Mouse (Mus musculus) spleen, adult 18-20 months (tissue): ENCODE measurements around the gene Gm3045.

ENCODE experiments used
- DNase-seq, 2 experiments: peaks; one replicate each; pipeline ENCODE4 v3.0.0; 2022; ENCODE audit warnings: mixed read lengths in 2 of 2

Gm3045 gene

DNA sequence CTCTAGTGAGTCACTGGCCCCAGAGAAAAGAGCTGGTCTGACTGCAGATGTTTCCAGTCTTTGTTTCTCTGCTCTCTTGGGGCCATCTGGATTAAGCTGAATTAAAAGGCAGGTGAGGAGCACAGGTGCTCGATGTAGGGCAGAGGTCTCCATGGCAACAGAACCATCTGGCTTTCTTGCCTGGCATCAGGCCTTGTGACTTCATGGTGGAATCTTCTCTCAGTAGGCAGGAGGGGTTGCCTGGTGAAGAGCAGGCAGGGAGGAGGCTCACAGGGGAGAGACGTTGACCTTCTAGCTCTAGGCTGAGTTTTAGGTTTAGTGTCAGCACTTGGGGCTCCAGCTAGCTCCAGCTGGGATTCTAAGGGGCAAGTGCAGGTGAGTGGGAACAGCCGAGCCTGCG, at the start of gene Gm3045:
Gm3045 (plus strand) TSS at position 230 of the 400 bp plus-strand sequence.
- no peak for DNase-seq

DNA sequence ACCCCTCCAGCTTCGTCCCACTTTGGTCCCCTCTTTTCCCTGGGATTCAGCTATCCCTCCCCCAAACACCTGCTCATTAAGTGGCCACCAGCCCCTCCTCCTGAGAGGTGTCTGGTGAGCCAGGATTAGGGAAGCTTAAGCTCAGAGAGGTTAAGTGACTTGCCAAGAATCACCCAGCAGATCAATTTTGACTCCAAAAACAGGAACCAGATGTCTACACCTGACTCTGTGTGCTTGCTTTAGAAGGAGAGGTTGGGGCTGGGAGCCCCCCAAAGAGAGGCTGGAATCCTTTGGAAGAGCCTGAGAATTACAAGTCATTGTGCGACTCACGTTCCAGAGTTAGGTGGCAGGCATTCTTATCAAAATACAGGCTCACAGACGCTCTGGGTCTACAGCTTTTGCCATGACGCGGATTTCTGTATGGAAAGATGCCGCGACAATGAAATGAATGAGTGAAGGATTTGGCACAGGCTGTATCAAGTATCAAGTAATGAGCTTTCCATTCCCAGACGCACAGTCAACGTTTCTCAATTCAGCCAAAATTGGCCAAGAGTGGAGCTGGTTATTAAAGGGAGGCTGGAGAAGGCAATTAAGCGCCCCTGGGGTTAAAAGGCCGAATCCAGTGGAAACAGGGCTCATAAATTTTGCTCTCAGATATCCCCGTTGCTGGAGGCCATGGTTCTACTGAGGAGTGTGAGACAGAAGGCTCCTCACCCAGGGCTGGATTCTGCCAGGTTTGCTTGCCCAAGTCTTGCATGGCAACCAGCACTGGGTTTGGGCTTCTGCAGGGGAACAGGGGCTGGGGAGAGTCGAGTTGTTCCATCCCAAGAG, 45.3 kb upstream of the Gm3045 start:
- DNase-seq: no peak

DNA sequence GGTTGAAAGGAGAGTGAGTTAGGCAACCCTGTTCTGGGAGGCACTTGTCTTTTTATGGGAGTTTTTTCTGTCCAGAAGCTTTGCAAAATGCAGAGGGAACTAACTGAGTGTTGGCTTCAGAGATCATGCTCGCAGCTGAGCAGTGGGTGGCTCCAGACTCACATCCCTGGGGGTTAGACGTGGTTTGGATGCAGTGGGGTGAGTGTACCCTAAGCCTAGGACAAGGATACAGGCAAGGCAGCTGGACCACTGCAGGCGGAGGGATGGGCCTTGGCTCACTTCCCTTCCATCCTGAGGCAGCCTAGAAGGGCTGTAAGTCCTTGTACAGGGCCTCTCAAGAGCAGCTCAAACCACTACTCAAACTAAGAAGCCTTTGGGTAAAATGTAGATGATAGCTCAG, 43.0 kb upstream of the Gm3045 start:
- no peak for DNase-seq

DNA sequence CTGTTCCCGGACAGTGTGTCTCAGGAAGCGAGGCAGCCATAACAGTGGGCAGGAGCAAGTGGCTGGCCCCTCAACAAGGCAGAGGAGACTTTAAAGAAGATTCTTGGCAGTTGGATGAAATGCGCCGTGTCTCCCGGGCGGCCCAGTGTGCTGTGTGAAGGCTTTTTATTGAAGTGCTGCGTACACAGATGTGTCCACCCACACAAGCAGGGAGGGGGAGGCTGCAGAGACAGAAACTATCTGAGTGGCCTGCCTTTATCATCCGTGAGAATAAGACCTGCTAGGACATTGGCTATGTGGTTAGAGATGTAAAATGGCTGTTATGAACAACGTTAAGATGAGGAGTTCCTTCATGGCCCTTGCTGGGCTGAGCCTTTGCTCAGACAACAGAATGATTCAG, 40.0 kb upstream of the Gm3045 start:
- no peak for DNase-seq

DNA sequence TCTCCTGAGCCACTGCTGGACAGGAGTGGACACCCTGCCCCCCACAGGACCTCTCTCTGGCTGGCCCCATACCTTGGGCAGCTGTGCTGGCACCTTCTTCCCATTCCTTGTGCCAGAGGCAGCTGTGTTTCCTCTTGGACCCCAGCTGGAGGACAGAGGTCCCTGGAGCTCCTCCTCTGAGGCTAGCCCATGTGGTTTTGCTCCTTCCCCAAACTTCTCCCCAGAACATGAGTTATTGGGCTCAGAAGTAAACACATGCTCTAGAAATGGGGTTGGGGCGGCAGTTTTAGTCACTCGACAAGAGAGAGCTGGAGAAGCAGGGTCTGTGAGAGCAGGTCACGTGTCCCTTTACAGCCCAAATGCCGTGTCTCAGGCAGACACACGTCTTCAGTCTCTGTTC, 39.0 kb upstream of the Gm3045 start:
- DNase-seq: no peak

DNA sequence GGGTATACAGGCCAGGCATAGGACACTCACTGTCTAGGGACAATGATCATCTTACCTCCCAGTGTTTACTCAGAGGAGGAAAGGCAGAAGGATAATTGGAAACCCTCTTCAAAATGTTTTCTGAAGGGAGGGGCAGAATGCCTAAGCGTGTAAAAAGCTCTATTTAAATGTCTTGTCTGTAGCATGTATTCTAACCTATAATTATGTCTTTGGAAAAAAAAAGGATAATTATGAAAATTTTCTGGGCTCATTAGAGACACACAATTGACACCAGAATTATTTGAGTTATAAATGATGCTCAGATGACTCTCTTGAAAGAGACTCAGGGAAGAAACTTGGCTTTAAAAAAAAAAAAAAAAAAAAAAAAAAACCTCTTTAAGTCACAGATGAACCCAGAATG, 38.4 kb upstream of the Gm3045 start:
- DNase-seq: no peak

DNA sequence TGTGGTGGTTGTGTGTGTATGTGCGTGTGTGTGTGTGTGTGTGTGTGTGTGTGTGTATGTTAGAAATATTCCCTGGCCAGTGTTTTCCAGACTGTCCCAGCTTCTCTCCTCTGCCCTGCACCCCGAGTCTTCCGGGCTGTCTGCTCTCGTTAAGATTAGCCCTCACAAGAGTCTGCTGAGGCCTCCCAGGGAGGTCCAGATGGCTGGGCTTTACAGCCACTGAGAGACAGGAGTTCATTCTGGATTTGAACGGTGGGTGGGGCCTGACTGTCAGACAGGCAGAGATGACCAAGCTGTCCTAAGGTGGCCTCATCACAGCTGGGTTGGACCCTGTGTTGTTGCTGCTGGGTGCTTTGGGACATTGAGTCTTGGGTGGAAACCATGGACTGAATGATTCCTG, 28.8 kb upstream of the Gm3045 start:
- no peak for DNase-seq

DNA sequence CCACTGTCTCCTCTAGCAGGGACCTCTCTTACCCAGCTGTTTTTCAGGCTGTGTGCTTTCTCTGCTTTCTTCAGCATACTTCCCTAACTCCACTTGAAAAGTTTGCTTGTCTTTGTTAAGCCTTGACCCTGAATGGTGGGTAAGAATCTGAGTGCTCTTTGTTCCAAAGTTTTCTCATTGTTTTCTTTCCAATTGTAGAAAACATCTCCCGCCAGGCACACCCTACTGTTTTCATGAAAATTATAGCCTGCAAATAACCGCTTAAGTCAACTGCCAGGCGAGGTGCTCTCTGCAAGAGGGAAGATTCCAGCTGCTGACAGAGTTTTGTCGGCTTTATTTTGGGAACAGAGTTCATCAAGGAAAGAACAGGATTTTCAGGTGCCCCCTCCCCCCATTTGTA, 25.2 kb upstream of the Gm3045 start:
- no peak for DNase-seq

DNA sequence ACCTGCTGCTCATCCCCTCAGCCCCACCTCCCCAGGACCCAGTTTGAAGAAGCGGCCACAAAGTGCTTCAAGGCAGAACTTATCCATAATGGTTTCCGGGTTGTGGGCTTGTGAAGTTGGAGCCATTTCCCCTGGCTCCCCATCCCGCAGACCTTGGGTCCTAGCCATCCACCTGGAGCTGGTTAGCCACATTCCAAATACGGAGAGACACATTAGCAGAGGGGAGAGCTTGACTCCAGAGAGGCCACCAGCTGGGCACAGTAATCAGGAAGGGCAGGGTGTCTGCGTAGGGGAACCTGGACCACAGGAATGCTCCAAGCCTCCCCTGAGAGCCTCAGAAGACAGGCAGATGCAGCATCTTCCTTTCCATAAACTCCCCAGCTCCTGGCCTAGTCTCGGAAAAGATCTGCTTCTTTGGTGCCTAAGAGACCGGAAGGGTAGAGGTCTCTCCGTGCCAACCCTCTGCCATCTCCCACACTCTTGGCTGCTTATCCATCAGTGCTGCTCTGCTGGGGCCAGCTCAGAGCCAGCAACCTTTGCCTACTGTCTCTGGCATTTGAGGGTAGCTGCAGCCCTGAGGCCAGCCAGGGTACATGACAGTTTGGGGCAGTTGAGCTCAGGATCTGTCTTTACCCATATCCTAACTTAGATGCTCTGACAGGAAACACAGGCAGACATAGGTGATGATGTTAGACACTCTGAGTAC, 22.9 kb upstream of the Gm3045 start:
- DNase-seq: no peak

DNA sequence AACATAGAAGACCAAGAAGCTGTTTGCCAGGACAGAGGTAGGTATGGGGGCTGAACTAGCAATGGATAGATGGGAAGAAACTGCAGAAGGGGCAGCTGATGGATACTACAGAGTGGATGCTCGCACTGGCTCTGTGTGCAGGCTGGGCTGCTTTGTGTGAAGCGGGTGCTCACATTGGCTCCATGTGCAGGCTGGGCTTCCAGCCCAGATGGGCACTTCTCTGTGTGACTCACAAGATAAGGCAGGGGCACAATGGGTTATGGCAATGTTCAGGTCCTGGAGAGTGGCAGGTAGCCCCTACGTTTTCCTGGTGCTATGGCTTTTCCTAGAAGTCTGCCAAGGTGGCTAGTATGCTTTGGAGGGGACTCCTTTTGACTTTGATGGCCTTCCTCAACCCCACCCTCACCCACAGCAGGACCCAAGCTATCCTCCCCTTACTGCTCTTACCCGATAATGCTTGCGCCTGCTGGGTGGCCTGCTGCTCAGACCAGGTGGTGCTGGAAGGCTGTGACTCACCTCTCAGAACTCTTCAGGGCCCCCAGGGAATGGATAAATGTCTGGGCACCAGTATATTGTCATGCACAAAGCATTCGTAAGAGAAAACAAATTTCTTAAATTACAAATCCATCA, 21.8 kb upstream of the Gm3045 start:
- no peak for DNase-seq

DNA sequence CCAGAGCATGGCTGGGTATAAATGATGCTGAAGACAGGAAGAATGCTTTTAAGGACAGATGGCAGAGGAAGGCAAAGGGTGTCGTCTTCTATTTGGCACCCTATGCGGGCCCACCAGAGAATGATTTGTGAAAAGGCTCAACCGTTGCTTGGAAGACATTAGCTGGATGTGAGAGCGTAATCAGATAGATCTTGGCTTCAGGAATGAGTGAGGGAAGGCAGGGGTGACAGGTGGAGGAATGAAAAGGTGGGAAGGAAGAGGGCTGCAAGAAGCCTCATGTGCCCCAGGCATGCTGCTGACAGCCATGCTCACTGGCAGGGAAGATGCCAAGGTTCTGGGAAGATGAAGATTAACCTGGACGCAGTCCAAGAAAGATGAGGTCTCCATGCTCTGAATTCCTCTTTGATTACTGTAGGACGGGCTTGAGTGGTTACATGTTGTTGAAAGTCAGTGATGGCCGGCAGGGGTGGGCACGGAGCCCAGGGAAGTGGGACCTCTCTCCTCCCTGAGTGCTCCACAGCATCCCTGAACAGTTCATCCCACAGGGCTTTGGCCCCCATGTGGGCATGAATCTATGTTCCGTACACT, 14.0 kb upstream of the Gm3045 start:
- DNase-seq: no peak

DNA sequence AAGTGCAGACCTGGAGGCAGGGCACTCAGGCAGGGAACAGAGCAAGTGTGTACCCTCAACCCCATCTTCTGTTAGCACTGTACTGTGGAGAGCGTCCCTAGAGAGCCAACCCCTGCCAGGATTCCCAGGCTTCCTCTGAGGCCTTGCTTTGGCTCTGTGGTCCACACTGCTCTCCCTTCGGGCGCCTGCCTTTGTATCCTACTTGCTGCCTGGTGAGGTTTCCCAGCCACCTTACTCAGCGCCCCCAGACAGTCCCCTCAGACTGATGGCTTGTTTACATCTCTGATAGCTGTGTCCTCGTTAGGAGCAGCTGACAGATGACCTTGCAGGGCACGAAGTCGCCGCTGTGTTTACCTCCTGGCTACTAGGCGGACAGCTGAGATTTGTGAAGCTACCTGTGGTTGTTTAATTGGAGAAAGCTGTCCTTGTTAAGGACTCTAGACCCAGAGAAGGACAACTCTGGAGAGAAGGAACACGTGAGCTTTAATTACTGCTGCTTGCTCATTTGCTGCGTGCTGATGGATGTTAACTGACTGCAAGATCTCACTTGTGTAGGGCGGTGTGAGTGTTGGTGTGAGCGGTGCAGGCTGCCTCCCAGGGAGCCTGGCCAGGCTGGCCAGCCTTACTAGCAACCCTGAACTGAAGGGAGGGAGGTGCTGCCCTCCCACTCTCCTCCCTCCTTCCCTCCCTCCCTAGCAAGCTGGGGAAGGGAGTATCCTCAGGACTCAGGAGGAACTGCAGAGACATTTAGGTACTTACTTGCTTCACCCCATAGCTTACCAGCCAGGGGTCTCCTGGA, 7.5 kb upstream of the Gm3045 start:
- no peak for DNase-seq

DNA sequence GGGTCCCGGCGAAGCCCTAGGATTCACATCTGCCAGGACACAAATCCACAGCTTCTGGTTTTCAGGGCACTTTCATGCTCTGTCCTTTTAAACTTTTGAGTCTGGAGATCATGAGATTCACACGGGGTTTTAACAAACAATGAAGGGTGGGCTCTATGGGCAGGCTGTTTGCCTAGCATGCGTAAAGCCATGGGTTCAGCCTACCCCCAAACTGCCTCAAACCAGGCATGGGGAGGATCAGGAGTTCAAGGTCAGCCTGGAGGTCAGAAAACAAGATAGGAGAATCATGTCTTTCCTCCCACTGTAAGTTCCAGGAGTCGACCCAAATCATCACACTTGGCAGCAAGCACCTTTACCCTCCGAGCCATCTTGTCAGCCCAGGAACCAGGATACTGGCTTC, 6.9 kb upstream of the Gm3045 start:
- DNase-seq: no peak

DNA sequence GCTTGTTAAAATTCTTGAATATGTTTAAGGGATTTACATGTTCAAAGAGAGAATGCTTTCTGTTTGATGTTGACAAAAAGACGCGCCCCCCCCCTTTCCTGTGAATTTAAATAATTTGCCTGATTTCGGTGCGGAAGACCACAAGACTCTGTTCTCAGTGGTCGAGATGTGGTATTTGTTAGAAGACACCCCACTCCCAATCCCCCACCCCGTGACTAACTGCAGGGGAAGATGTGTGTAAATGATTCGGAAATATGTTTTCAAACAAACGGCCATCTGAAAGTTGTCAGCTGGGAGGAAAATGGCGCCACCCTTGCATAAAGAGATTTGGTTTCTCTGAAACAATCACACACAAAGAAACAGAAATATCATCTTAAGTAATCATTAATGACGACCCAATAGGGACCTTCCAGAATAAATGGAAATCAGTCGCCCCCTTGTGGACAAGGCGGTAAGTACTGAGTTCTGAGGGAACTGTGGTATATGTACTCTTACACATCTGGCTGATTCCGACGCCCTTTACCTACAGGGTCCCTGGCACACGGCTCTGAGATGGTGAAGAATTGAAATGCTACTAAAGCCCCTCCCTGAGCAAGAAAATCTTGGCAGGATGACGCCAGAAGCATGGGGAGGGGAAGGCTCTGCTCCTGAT, 4.2 kb upstream of the Gm3045 start:
- peak in 1 of 2 experiments; percentile 35 for DNase-seq

DNA sequence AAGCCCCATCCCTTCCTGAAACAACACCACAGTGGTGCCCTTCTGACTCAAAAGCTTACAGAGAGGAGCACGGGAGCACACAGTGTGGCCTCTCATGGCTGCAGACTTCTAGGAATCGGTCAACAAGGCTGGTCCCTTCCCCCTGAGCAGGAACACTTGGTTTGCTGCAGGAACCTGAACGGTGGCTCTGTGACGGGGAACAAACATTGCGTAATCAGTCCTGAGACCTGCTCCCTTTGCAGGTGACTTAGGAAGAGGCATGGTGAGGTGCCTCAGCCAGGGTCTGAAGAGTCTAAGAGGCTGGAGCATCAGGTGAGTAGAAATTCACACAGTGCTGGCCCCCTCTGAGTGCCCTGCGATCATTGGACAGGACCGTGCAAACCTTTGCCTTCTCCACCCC, 463 bp upstream of the Gm3045 start:
- DNase-seq: no peak

DNA sequence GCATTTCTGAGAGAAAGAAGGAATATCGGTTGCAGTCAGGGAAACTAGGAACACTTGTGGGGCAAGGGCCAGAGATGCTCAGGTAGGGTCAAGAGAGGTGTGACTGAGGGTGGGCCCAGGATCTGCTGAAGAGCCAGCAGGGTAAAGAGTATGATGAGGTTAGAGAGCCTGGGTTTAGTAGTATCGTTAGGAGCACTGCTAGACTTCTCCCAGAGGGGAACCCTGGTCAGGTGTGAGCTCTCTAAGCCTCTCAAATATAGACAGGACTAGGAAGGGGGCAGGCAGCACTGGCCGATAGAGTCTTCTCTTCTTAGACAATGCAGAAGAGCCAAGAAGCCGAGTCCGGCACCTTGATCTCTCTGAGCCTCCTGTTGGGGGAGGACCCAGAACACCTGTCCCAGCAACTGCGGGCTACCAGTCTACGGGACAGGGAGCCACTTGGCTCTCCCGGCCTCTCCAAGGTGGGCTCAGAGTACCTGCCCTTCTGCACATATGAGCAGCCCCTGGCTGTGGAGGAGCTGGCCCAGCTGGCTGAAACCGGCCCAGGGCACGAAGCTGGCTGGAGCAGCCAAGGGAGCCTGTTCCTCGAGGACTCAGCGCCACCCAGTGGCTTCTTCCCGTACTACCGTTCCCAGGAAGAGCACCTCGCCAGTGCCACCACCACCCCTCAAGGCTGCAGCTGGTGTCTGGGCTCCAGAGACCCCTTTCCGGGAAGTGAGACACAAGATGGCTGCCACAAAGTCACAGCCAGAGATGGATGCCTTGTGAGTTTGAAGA, 2.5 kb downstream of the Gm3045 start:
- DNase-seq: peak in 1 of 2 experiments; percentile 22

DNA sequence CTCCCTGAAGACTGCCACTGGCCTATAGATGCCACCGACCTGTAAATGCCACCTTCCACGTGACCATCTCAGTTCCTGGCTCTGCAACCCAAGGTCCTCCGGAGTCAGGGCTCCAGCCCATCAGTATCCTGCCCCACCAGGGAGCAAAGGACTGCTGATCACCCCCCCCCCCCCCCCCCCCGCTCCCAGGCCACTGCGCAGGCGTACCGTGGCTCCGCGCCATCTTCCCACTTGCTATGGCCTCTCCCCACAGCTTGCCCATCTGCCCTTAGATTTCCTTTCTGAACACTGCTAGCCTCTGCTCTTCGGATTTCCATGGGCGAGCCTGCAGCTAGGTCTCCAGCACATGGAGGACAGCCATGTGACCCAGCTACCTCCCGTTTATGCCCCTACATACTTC, 6.1 kb downstream of the Gm3045 start:
- no peak for DNase-seq

DNA sequence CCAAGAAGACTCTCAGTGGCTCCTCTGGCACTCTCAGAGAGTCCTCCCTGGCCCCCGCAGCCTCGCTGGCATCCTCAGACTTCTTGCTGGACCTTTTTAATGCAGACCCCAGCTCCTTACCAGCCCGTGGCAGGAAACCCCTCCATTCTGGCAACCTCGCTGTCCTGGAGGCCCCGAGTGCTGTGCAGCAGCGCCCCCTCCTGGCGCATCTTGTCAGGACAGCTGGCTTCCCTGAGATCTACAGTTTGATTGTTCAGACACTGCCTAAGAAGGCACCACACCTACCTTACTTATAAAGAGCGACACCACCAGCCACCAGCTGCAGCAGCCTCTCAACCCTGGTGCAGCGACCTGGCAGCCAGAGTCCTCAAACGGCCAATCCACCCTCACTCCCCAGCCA, 7.1 kb downstream of the Gm3045 start:
- peak in 1 of 2 experiments; percentile 21 for DNase-seq

DNA sequence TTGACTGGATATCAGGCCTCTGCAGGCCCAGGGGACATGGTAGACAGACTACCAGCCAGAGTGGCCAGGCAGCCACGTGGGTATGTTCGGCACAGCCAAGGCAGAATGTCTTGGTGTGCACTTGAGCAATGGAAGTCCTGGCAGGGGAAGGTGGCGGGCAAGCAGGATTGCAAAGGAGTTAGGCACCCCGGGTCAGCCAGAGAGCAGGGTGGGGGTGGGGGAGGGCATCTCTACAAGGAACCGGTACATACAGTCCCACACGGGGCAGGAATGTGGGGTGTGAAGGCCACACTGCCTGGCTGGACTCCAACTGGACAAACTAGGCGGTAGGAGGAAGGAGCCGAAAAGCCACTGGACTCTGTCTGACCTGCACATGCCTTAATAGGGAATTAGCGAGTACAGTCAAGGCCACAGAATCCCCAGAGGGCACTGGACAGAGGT, 7.9 kb downstream of the Gm3045 start:
- DNase-seq: no peak

DNA sequence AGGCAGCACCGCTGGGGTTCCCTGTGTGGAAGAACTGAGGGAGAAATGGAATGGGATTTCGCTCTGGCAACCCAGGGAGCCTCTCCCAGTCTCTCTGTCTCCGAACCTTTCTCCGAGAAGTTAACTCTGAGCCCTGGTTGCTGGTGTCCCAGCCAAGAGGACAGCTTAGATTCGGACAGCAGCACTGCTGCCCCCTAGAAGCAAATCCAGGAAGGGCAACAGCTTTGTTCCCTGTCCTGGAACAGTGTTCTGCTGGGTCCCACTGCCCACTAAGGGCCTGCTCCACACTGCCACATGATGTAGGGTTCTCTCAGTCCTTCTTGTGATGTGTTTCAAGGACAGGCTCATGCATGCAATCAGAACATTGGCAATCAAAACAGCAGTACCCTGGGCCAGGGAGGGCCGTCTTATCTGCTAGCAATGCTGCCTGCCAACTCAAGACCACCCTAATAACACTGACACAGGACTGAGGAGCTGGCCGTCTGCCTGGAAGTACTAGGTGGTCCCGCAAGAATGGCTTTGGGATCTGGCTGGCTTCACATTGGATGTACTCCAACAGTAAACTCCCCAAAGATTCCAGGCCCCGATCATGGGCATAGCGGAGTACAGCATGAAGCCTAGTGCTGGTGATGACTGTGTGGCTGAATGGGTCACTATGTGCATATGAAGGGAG, 9.4 kb downstream of the Gm3045 start:
- no peak for DNase-seq
